Mouse (Mus musculus) lung, adult 2 months (tissue): ENCODE measurements around the gene Gm49378.

ENCODE experiments used
- CTCF ChIP-seq: fragments of 200-500 bp; IDR thresholded peaks from 2 replicates; pipeline ENCODE4 v1.5.1; 2011; ENCODE audit warnings: mild to moderate bottlenecking, low read length, control low read depth; ENCODE audit not compliant: insufficient read depth
- POLR2A ChIP-seq: fragments of 200-500 bp; IDR thresholded peaks from 2 replicates; pipeline ENCODE4 v1.6.1; 2011; ENCODE audit warnings: low read depth, mild to moderate bottlenecking, control low read depth, low read length, borderline replicate concordance; ENCODE audit errors: extremely low read depth

- TF ChIP-seq POLR2A (no peak), CTCF (no peak)
These were observed 51.5 kb downstream of the Gm49378 start for GRCm38 (mm10) chr14:55586149-55586548.
